Mouse (Mus musculus) left cerebral cortex, postnatal 4 days (tissue): Measurements from ENCODE around the gene Kbtbd6. TPM values are rescaled to one million over a fixed set of nuclear protein-coding genes. Genes with fewer than 3 reads are reported as not detected.
A peak's percentile ranks its signal among the peaks of the same experiment; 100 is the strongest.
"Not testable (repeated sequence)": the region's sequence is repeated elsewhere in the genome, so short reads cannot be mapped to it uniquely, and the experiment has no call there.

Experiments
- DNase-seq: peaks from one replicate; pipeline ENCODE4 v3.0.0-alpha.2; 2022
- intact Hi-C: fragments of 180-260 bp; cut with DNase I; formaldehyde crosslinking; loops from one replicate; pipeline ENCODE4 v1.15.1; 2025
- total RNA-seq, 2 experiments: library from RNA; stranded (reverse); gene quantifications; 2 replicates each; pipeline ENCODE4 v1.2.3; 2021

Gene Kbtbd6
- 1 to 10 TPM; 1.3 to 2.7 TPM for total RNA-seq

- intact Hi-C loops: not testable (repeated sequence)
- peak; percentile 75 for DNase-seq
Observed at GRCm38 (mm10) chr14:79451681-79452590, at the start of gene Kbtbd6. Gene Kbtbd6 (plus strand): TSS chr14:79451835.

GRCm38 (mm10) chr14:79407641-79408040 is 44.0 kb upstream of the Kbtbd6 start:
- intact Hi-C loops: no loop called here
- DNase-seq: no peak

GRCm38 (mm10) chr14:79409278-79409830 is 42.3 kb upstream of the Kbtbd6 start:
- intact Hi-C loops: no loop called here
- DNase-seq: no peak

GRCm38 (mm10) chr14:79410662-79411061 is 41.0 kb upstream of the Kbtbd6 start:
- no peak for DNase-seq
- intact Hi-C loops: no loop called here

GRCm38 (mm10) chr14:79413121-79413520 is 38.5 kb upstream of the Kbtbd6 start:
- DNase-seq: no peak
- intact Hi-C loops: no loop called here

- DNase-seq: peak; percentile 37
- intact Hi-C loops: no loop called here
Observed at GRCm38 (mm10) chr14:79420083-79420685, 31.5 kb upstream of the Kbtbd6 start.

- intact Hi-C loops: no loop called here
- DNase-seq: peak; percentile 93
Observed at GRCm38 (mm10) chr14:79425979-79426729, 25.5 kb upstream of the Kbtbd6 start, which contains the start of gene Kbtbd7. Gene Kbtbd7 (plus strand): TSS chr14:79426511.

GRCm38 (mm10) chr14:79426730-79427365 is 24.8 kb upstream of the Kbtbd6 start:
- DNase-seq, intact Hi-C loops: not testable (repeated sequence)

- DNase-seq: no peak
- intact Hi-C loops: no loop called here
Observed at GRCm38 (mm10) chr14:79434068-79434467, 17.6 kb upstream of the Kbtbd6 start.

GRCm38 (mm10) chr14:79440655-79441054 is 11.0 kb upstream of the Kbtbd6 start:
- intact Hi-C loops: no loop called here
- no peak for DNase-seq

- intact Hi-C loops: no loop called here
- DNase-seq: no peak
Observed at GRCm38 (mm10) chr14:79441441-79441840, 10.2 kb upstream of the Kbtbd6 start.

- no peak for DNase-seq
- intact Hi-C loops: no loop called here
Observed at GRCm38 (mm10) chr14:79444601-79445000, 7.0 kb upstream of the Kbtbd6 start.

GRCm38 (mm10) chr14:79445055-79445620 is 6.5 kb upstream of the Kbtbd6 start:
- peak; percentile 49 for DNase-seq
- intact Hi-C loops: no loop called here

- intact Hi-C loops, DNase-seq: not testable (repeated sequence)
Observed at GRCm38 (mm10) chr14:79452591-79452934, 928 bp downstream of the Kbtbd6 start.

- intact Hi-C loops: no loop called here
- DNase-seq: no peak
Observed at GRCm38 (mm10) chr14:79460401-79460800, 8.8 kb downstream of the Kbtbd6 start.

GRCm38 (mm10) chr14:79460988-79461387 is 9.4 kb downstream of the Kbtbd6 start:
- no peak for DNase-seq
- intact Hi-C loops: no loop called here

- intact Hi-C loops: loop anchor here (5.0 kb wide), 2 partner anchors 68 to 343 kb away; partner anchors contain the start of gene Mtrf1
- no peak for DNase-seq
Observed at GRCm38 (mm10) chr14:79465623-79466022, 14.0 kb downstream of the Kbtbd6 start.

- intact Hi-C loops: loop anchor here (5.0 kb wide), 2 partner anchors 70 to 345 kb away; partner anchors contain the start of gene Mtrf1
- DNase-seq: peak; percentile 66
Observed at GRCm38 (mm10) chr14:79467621-79468020, 16.0 kb downstream of the Kbtbd6 start.

GRCm38 (mm10) chr14:79473384-79473783 is 21.7 kb downstream of the Kbtbd6 start:
- intact Hi-C loops: no loop called here
- DNase-seq: no peak
